Mouse (Mus musculus) myocyte (in vitro differentiated cells): ENCODE measurements around the gene Rlf.
"Not testable (repeated sequence)": the region's sequence is repeated elsewhere in the genome, so short reads cannot be mapped to it uniquely, and the experiment has no call there.

Source experiments
- CEBPB ChIP-seq: IDR thresholded peaks from 2 replicates; pipeline ENCODE4 v1.6.1; 2011; ENCODE audit warnings: mild to moderate bottlenecking, moderate library complexity; ENCODE audit not compliant: poor library complexity, insufficient read depth, severe bottlenecking
- POLR2A ChIP-seq: IDR thresholded peaks from one replicate; pipeline ENCODE4 v1.6.1; 2011; ENCODE audit warnings: low read depth, mild to moderate bottlenecking, control low read depth, moderate library complexity; ENCODE audit not compliant: insufficient read length
- TCF3 ChIP-seq: IDR thresholded peaks from one replicate; pipeline ENCODE4 v1.6.1; 2011; ENCODE audit warnings: low read depth, control low read depth; ENCODE audit not compliant: insufficient read length

DNA sequence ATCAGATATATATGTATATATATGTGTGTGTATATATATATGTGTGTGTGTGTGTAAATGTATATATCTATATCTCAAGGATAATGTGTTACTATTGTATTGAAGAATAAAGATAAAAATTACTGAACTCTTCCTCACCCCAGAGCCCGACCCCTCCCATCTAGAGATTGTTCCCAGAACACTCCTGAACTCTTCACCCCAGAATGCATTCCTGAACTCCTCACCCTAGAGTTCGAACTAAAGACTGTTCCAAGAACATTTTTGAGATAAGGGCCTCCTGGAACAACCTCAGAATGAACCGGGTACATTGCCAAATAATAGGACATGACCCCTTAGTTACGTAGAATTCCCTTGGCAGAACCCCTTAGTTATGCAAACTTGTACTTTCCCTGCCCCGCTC is 48.2 kb downstream of the Rlf start:
- not testable (repeated sequence) for TF ChIP-seq POLR2A, CEBPB, TCF3
